In the genomic region with DNA sequence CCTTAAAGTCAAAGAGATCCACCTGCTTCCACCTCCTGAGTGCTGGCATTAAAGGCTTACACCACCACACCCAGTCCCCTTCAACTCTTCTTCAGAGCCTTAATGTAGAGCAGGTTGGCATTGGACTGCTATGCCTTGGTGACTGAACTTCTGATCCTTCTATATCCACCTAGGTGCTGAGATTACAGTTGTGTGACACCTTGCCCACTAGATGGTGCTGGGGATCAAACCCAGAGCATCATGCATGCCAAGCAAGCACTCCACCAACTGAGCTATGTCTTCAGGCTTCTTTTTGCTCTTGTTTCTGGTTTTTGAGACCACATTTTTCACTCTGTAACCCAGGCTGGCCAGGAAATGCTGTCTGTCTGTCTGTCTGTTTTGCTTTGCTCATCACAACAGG, we compare ENCODE assay signal across 8 mouse cellular contexts. TPM values are rescaled to one million over a fixed set of nuclear protein-coding genes. Genes with fewer than 3 reads are reported as not detected.
DNase-seq lines count a peak whose midpoint lies in the region; ATAC-seq lines count a peak whose summit lies in the region.

No protein-coding gene starts in this region.

- no peak overlapping the region for H3K9ac ChIP-seq in heart, embryonic 12.5 days
- H3K9ac ChIP-seq in embryonic facial prominence, embryonic 14.5 days (ENCODE audit: low read depth, low read length), result no peak overlapping the region

- no peak overlapping the region for H3K4me3 ChIP-seq in heart, embryonic 12.5 days
- no peak overlapping the region for H3K4me3 ChIP-seq in embryonic facial prominence, embryonic 14.5 days (ENCODE audit: low read depth, low read length)

- H3K4me1 ChIP-seq in heart, embryonic 12.5 days (replicated peaks), result peaks cover 20% of the 10 kb centered on the region
- H3K4me1 ChIP-seq in embryonic facial prominence, embryonic 14.5 days (ENCODE audit: control insufficient read depth, insufficient read depth, low read length), result peaks cover 8% of the 10 kb centered on the region; the same call in 1 of the 2 replicates

- ATAC-seq in heart, embryonic 12.5 days (ENCODE audit: insufficient number of reproducible peaks, low FRiP score), result no peak
- no peak for ATAC-seq in embryonic facial prominence, embryonic 14.5 days (ENCODE audit: low read depth)

- H3K27me3 ChIP-seq in heart, embryonic 12.5 days (replicated peaks), result no peaks in the 10 kb centered on the region
- no peaks in the 10 kb centered on the region for H3K27me3 ChIP-seq in embryonic facial prominence, embryonic 14.5 days (replicated peaks; ENCODE audit: control insufficient read depth, insufficient read depth, low read length)

- no peaks in the 10 kb centered on the region for H3K9me3 ChIP-seq in heart, embryonic 12.5 days (replicated peaks)
- no peaks in the 10 kb centered on the region for H3K9me3 ChIP-seq in embryonic facial prominence, embryonic 14.5 days (ENCODE audit: control insufficient read depth, low read length)

- intact Hi-C loops in heart, postnatal 10 days (cut with DNase I), result loop anchor here (5.0 kb wide), 1 partner anchor 133 kb away; no protein-coding TSS in a partner anchor

- H3K27ac ChIP-seq in heart, embryonic 12.5 days (ENCODE audit: poor library complexity, severe bottlenecking), result no peak overlapping the region
- H3K27ac ChIP-seq in embryonic facial prominence, embryonic 14.5 days (replicated peaks; ENCODE audit: low read depth, low read length), result no peak overlapping the region

- DNase-seq in heart, postnatal 10 days, result peak; percentile 35 to 39
- DNase-seq in spleen, postnatal 36 days (ENCODE audit: low spot score in 2 of 2), result peak; percentile 25 to 27
- DNase-seq in spleen, postnatal 14 days (ENCODE audit: low spot score in 2 of 2), result no peak
- DNase-seq in embryonic facial prominence, embryonic 14.5 days (ENCODE audit: low spot score), result peak; percentile 24
- peak; percentile 9 for DNase-seq in retina, postnatal 7 days (ENCODE audit: low read depth, low spot score)
- no peak for DNase-seq in layer of hippocampus, adult 8-10 months (ENCODE audit: low spot score in 2 of 2)
- no peak for DNase-seq in gastrocnemius, postnatal 10 days

- peaks cover 57% of the 10 kb centered on the region for H3K36me3 ChIP-seq in heart, embryonic 12.5 days
- peaks cover 54% of the 10 kb centered on the region for H3K36me3 ChIP-seq in embryonic facial prominence, embryonic 14.5 days (ENCODE audit: control insufficient read depth, insufficient read depth, low read length)

- H3K4me2 ChIP-seq in heart, embryonic 12.5 days, result no peak overlapping the region
- no peak overlapping the region for H3K4me2 ChIP-seq in embryonic facial prominence, embryonic 14.5 days (ENCODE audit: low read depth, low read length)

RNA-seq across cellular contexts. Expression of a gene that starts 3.1 kb away (rescaled TPM):
- 10 to 100 TPM; 29.0 to 30.1 TPM for total RNA-seq in heart, postnatal 10 days (2021)
- 32.7 and 35.2 TPM in 2 replicates for polyA plus RNA-seq in heart, embryonic 12.5 days (2016; fragmentation: Nextera tagmentation; extraction: Ambion mirVana)
- 37.2 and 38.1 TPM in 2 replicates for polyA plus RNA-seq in embryonic facial prominence, embryonic 14.5 days (2014; fragmentation: Nextera tagmentation; extraction: Ambion mirVana)
- 10 to 100 TPM; 29.7 to 30.8 (median 30.4) TPM for total RNA-seq in layer of hippocampus, adult 8-10 months (2022)
- total RNA-seq in gastrocnemius, postnatal 10 days (2021), result 10 to 100 TPM; 13.7 to 16.9 TPM

RNA-seq across cellular contexts. Expression of a gene that starts 30.3 kb away (rescaled TPM):
- 10 to 100 TPM; 11.4 to 12.1 TPM for total RNA-seq in heart, postnatal 10 days (2021)
- 10.7 and 11.5 TPM in 2 replicates for polyA plus RNA-seq in heart, embryonic 12.5 days (2016; fragmentation: Nextera tagmentation; extraction: Ambion mirVana)
- 13.4 and 14.0 TPM in 2 replicates for polyA plus RNA-seq in embryonic facial prominence, embryonic 14.5 days (2014; fragmentation: Nextera tagmentation; extraction: Ambion mirVana)
- 10 to 100 TPM; 10.2 to 12.4 (median 10.6) TPM for total RNA-seq in layer of hippocampus, adult 8-10 months (2022)
- 1 to 10 TPM; 7.7 to 9.9 TPM for total RNA-seq in gastrocnemius, postnatal 10 days (2021)

RNA-seq across cellular contexts. Expression of a gene that starts 33.0 kb away (rescaled TPM):
- total RNA-seq in heart, postnatal 10 days (2021), result 1 to 10 TPM; 6.6 to 7.0 TPM
- 6.5 and 6.6 TPM in 2 replicates for polyA plus RNA-seq in heart, embryonic 12.5 days (2016; fragmentation: Nextera tagmentation; extraction: Ambion mirVana)
- polyA plus RNA-seq in embryonic facial prominence, embryonic 14.5 days (2014; fragmentation: Nextera tagmentation; extraction: Ambion mirVana), result 6.6 and 9.3 TPM in 2 replicates
- 10 to 100 TPM; 11.9 to 14.0 (median 12.9) TPM for total RNA-seq in layer of hippocampus, adult 8-10 months (2022)
- 1 to 10 TPM; 6.1 to 6.6 TPM for total RNA-seq in gastrocnemius, postnatal 10 days (2021)

RNA-seq across cellular contexts. Expression of a gene that starts 42.8 kb away (rescaled TPM):
- 100 to 1,000 TPM; 843 to 872 TPM for total RNA-seq in heart, postnatal 10 days (2021)
- 997 and 1,021 TPM in 2 replicates for polyA plus RNA-seq in heart, embryonic 12.5 days (2016; fragmentation: Nextera tagmentation; extraction: Ambion mirVana)
- polyA plus RNA-seq in embryonic facial prominence, embryonic 14.5 days (2014; fragmentation: Nextera tagmentation; extraction: Ambion mirVana), result 511 and 592 TPM in 2 replicates
- total RNA-seq in layer of hippocampus, adult 8-10 months (2022), result 100 to 1,000 TPM; 217 to 378 (median 300) TPM
- 100 to 1,000 TPM; 566 to 668 TPM for total RNA-seq in gastrocnemius, postnatal 10 days (2021)

RNA-seq across cellular contexts. Expression of a gene that starts 45.7 kb away (rescaled TPM):
- 10 to 100 TPM; 14.4 to 15.1 TPM for total RNA-seq in heart, postnatal 10 days (2021)
- 0.37 and 0.49 TPM in 2 replicates for polyA plus RNA-seq in heart, embryonic 12.5 days (2016; fragmentation: Nextera tagmentation; extraction: Ambion mirVana)
- polyA plus RNA-seq in embryonic facial prominence, embryonic 14.5 days (2014; fragmentation: Nextera tagmentation; extraction: Ambion mirVana), result 0.45 and 0.63 TPM in 2 replicates
- 10 to 100 TPM; 18.2 to 25.7 (median 22.3) TPM for total RNA-seq in layer of hippocampus, adult 8-10 months (2022)
- total RNA-seq in gastrocnemius, postnatal 10 days (2021), result 10 to 100 TPM; 10.9 to 12.0 TPM

Comparison
In these comparisons a context has a peak if more than half of its experiments do, and no peak if none do; other contexts are left out.
1. DNase-seq: peak in heart, postnatal 10 days (2 of 2), spleen, postnatal 36 days (2 of 2), embryonic facial prominence, embryonic 14.5 days (single experiment) and retina, postnatal 7 days (single experiment); none in spleen, postnatal 14 days (0 of 2), layer of hippocampus, adult 8-10 months (0 of 2) and gastrocnemius, postnatal 10 days (single experiment).